Mouse (Mus musculus): Measurements from ENCODE around the gene Dok3. TPM values are rescaled to one million over a fixed set of nuclear protein-coding genes. Genes with fewer than 3 reads are reported as not detected.

Dok3 gene
- polyA plus RNA-seq, 1 experiment = 1.3 TPM

GRCm38 (mm10) chr13:55475750-55476149 lies 53.3 kb downstream of the Dok3 start:
- no peak for TF ChIP-seq GATA1 (IDR thresholded peaks at IDR 0.05; ENCODE audit: low read length)

GRCm38 (mm10) chr13:55474621-55475069 lies 54.5 kb downstream of the Dok3 start:
- TF ChIP-seq GATA1 (IDR thresholded peaks at IDR 0.05; ENCODE audit: low read length) = no peak

- no peak for TF ChIP-seq GATA1 (IDR thresholded peaks at IDR 0.05; ENCODE audit: low read length)
Measured at GRCm38 (mm10) chr13:55473961-55474360, 55.1 kb downstream of the Dok3 start.

Other genes with a start within 250 kb of the Dok3 start
- gene Prelid1, start 208.8 kb downstream of the Dok3 start, polyA plus RNA-seq (2012) = 485 and 727 TPM in 2 replicates
- gene Rab24, start 207.3 kb downstream of the Dok3 start, polyA plus RNA-seq (2012) = 107 and 132 TPM in 2 replicates
- 10.1 and 10.8 TPM in 2 replicates for gene Mxd3, start 199.5 kb downstream of the Dok3 start, polyA plus RNA-seq (2012)
- 64.6 and 99.2 TPM in 2 replicates for gene Lman2, start 166.5 kb downstream of the Dok3 start, polyA plus RNA-seq (2012)
- 3.2 and 3.4 TPM in 2 replicates for gene Rgs14, start 159.6 kb downstream of the Dok3 start, polyA plus RNA-seq (2012)
- gene Slc34a1, start 131.1 kb downstream of the Dok3 start, polyA plus RNA-seq (2012) = not detected in 2 replicates
- not detected in 2 replicates for gene Pfn3, start 114.1 kb downstream of the Dok3 start, polyA plus RNA-seq (2012)
- not detected in 2 replicates for gene F12, start 102.5 kb downstream of the Dok3 start, polyA plus RNA-seq (2012)
- gene Grk6, start 84.2 kb downstream of the Dok3 start, polyA plus RNA-seq (2012) = 82.8 and 89.1 TPM in 2 replicates
- 4.6 and 6.8 TPM in 2 replicates for gene Prr7, start 65.0 kb downstream of the Dok3 start, polyA plus RNA-seq (2012)
- 0.03 TPM in 1 of 2 replicates, not detected in the other for gene Dbn1, start 41.2 kb downstream of the Dok3 start, polyA plus RNA-seq (2012)
- gene Pdlim7, start 15.6 kb downstream of the Dok3 start, polyA plus RNA-seq (2012) = 65.8 and 78.9 TPM in 2 replicates
- 82.6 and 88.1 TPM in 2 replicates for gene Ddx41, start 7.4 kb upstream of the Dok3 start, polyA plus RNA-seq (2012)
- 47.5 and 48.5 TPM in 2 replicates for gene Fam193b, start 41.8 kb upstream of the Dok3 start, polyA plus RNA-seq (2012)
- gene Tmed9, start 44.4 kb upstream of the Dok3 start, polyA plus RNA-seq (2012) = 180 and 194 TPM in 2 replicates
- 21.0 and 22.2 TPM in 2 replicates for gene B4galt7, start 70.6 kb upstream of the Dok3 start, polyA plus RNA-seq (2012)
- 27.0 and 31.7 TPM in 2 replicates for gene Caml, start 93.7 kb upstream of the Dok3 start, polyA plus RNA-seq (2012)
- gene Ddx46, start 105.7 kb upstream of the Dok3 start, polyA plus RNA-seq (2012) = 40.6 and 42.0 TPM in 2 replicates
- gene B230219D22Rik, start 163.8 kb upstream of the Dok3 start, polyA plus RNA-seq (2012) = 19.5 and 22.1 TPM in 2 replicates
- 17.7 and 21.8 TPM in 2 replicates for gene Txndc15, start 185.4 kb upstream of the Dok3 start, polyA plus RNA-seq (2012)
- gene Pcbd2, start 198.1 kb upstream of the Dok3 start, polyA plus RNA-seq (2012) = 44.8 and 62.5 TPM in 2 replicates

Measured in G1E-ER4 (cell line).